Mouse (Mus musculus) forebrain, embryonic 12.5 days (tissue): ENCODE measurements at regions not wholly inside any gene's neighbourhood (a gene's known extent, or its start where the extent isn't known, plus 50 kb on each side); places are given as distances from the start of the nearest gene placed in this dataset.
"Not testable (repeated sequence)": the region's sequence is repeated elsewhere in the genome, so short reads cannot be mapped to it uniquely, and the experiment has no call there.

ENCODE experiments used
- ATAC-seq: fragments of 200-750 bp; cut with Nextera tagmentation; 2 replicates; pipeline ENCODE4 v1.8.0; 2017; ENCODE audit warnings: moderate TSS enrichment; ENCODE audit not compliant: low FRiP score
- H3K27ac ChIP-seq: fragments of 300-500 bp; sonication (generic); 2 replicates; pipeline ENCODE4 v1.5.1; 2016; ENCODE audit warnings: mild to moderate bottlenecking
- H3K27me3 ChIP-seq: fragments of 300-500 bp; sonication (generic); 2 replicates; pipeline ENCODE4 v1.6.1; 2016; ENCODE audit warnings: mild to moderate bottlenecking
- H3K36me3 ChIP-seq: fragments of 300-500 bp; sonication (generic); replicated peaks from 2 replicates; pipeline ENCODE4 v1.6.1; 2016; ENCODE audit warnings: mild to moderate bottlenecking
- H3K4me1 ChIP-seq: fragments of 300-500 bp; sonication (generic); 2 replicates; pipeline ENCODE4 v1.6.1; 2016
- H3K4me2 ChIP-seq: fragments of 300-500 bp; sonication (generic); 2 replicates; pipeline ENCODE4 v1.6.1; 2016; ENCODE audit warnings: mild to moderate bottlenecking, moderate library complexity
- H3K4me3 ChIP-seq: fragments of 300-500 bp; sonication (generic); replicated peaks from 2 replicates; pipeline ENCODE4 v1.5.1; 2016; ENCODE audit warnings: mild to moderate bottlenecking
- H3K9ac ChIP-seq: fragments of 300-500 bp; sonication (generic); 2 replicates; pipeline ENCODE4 v1.6.1; 2016; ENCODE audit warnings: mild to moderate bottlenecking
- H3K9me3 ChIP-seq: fragments of 300-500 bp; sonication (generic); 2 replicates; pipeline ENCODE4 v1.6.1; 2016
- WGBS: fragments of 180-500 bp; shearing (Covaris S2); methylation state at CpG from one replicate; pipeline ENCODE4 v1.1.7; 2016; 5-methylcytosine and 5-hydroxymethylcytosine counted together

DNA sequence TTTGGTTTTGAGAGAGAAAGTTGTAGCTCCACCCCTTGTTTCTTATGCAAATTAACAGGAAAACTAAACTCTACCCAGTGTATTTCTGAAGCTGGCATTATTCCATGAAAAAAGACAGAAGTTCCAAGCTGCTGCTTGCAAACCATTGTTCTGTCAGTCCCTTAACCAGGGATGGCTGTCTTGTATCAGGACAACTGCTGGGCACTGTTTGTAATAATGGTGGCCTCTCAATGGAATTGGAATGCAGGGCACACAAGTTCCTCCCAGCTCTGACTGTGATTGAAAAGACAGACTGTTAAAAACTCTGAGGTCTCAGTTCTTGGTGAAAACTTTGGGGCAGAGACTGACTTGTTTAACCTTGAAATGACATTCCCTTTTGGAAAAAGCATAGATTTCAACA is 516.0 kb upstream of the Fam241a start:
- Histone ChIP-seq H3K27ac (no peak overlapping the region), H3K4me2 (no peak overlapping the region), H3K9me3 (no peaks in the 10 kb centered on the region), H3K27me3 (no peaks in the 10 kb centered on the region), H3K36me3 (no peaks in the 10 kb centered on the region), H3K9ac (no peak overlapping the region), H3K4me1 (0 out of 2 replicates have a peak, but pooled peaks cover 3% of the 10 kb centered on the region), H3K4me3 (no peak overlapping the region)
- ATAC-seq = 0 out of 2 replicates have a peak, but pooled peaks have one; percentile 41

DNA sequence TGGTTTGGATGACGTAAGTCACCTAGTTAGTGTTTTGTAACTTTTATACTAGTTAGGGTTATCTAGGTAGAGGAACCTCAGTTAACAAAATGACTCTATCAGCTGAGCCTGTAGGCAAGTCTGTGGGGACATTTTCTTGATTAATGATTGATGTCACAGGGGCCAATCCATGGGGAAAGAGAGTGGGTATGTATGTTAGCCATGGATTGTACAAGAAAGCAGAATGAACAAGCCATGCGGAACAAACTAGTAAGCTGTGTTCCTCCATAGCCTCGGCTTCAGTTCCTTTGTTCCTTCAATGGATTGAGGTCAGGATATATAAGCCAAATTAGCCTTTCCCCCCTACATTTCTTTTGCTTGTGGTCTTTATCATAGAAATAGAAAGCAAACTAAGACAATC is 498.7 kb upstream of the Fam241a start:
- ATAC-seq = no peak

DNA sequence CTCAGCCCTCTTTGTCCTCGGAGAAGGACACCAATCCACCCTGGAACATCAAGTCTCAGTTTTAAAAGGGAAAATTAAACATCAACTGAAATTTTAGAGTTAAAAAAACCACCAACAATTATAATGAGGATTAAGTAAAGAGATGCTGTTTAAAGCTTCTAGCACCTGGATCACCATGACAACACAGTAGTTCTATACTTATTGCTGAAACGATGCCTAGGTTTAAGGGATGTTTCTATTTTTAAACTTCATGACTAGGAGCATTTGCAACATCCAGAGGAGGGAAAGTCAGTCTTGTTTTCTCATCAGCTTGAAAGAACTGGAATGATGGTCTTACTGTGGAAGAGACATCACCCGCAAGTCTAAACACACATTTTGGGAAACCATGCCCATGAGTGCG is 484.5 kb upstream of the Fam241a start:
- ATAC-seq = no peak
- no peak overlapping the region for H3K27ac ChIP-seq
- no peak overlapping the region for H3K9ac ChIP-seq
- H3K4me2 ChIP-seq = no peak overlapping the region
- no peaks in the 10 kb centered on the region for H3K27me3 ChIP-seq
- WGBS = 88% methylated on average over 4 of the region's 4 CpGs
- H3K4me3 ChIP-seq = no peak overlapping the region
- no peaks in the 10 kb centered on the region for H3K4me1 ChIP-seq
- H3K36me3 ChIP-seq = no peaks in the 10 kb centered on the region
- H3K9me3 ChIP-seq = no peaks in the 10 kb centered on the region

More for the DNA sequence above, 498.7 kb upstream of the Fam241a start:
- WGBS = 84% methylated on average over 3 of the region's 3 CpGs
- Histone ChIP-seq H3K4me3 (no peak overlapping the region), H3K4me2 (no peak overlapping the region), H3K27ac (no peak overlapping the region), H3K27me3 (no peaks in the 10 kb centered on the region), H3K9ac (no peak overlapping the region), H3K9me3 (no peaks in the 10 kb centered on the region), H3K36me3 (no peaks in the 10 kb centered on the region), H3K4me1 (no peaks in the 10 kb centered on the region)

DNA sequence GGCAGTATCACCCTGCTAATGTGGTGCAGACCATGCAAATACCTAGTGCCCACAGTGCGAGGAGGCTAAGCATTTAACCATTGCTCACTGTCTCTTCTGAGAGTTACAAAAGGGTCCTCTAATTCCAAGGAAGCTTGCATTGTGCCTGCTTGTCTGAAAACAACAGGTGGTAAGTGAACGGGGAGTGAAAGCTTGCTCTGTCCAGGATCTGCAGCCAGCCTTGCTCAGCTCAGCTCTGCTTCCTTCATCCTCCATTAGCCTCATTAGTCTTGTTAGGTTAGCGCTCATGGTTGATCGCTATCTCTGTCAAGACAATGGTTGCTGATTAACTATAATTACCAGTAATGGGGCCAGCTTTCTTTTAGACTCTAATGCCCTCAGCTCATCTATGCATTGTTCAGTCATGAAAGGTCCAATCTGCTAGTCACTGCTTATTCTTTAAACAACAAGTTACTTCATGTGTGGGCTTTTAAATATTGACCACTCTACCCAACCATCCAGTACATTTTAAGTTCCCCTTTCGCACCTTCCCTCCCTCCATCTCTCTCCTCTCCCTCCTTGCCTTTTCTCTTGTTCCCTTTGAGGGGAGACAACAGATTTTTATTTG is 473.5 kb upstream of the Fam241a start:
- H3K27me3 ChIP-seq = no peaks in the 10 kb centered on the region
- H3K9me3 ChIP-seq = no peaks in the 10 kb centered on the region
- no peaks in the 10 kb centered on the region for H3K36me3 ChIP-seq
- no peak overlapping the region for H3K4me2 ChIP-seq
- no peak overlapping the region for H3K27ac ChIP-seq
- ATAC-seq = 0 out of 2 replicates have a peak, but pooled peaks have one; percentile 30
- no peak overlapping the region for H3K9ac ChIP-seq
- 7% methylated on average over 5 of the region's 5 CpGs for WGBS
- H3K4me3 ChIP-seq = no peak overlapping the region
- H3K4me1 ChIP-seq = peaks cover 6% of the 10 kb centered on the region

DNA sequence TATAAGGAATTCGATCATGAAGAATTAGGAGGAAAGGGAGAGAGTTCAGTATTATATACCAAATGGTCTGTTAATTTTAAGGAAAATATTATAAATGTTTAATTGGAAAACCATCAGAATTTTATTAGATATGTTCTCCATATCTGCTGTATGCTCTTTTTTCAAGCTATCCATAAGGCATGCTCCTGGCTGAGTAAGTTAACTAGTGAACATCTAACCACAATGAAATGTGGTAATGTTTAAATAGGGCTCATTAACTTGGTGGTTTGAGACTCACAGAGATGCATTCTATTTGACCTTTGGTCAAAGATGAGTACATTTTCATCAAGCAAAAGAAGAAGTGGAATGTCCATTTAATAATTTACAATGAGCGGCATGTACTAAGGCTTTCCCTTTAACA is 466.2 kb upstream of the Fam241a start:
- ATAC-seq = no peak
- H3K36me3 ChIP-seq = no peaks in the 10 kb centered on the region
- H3K9me3 ChIP-seq = no peaks in the 10 kb centered on the region
- no peak overlapping the region for H3K9ac ChIP-seq
- H3K4me3 ChIP-seq = no peak overlapping the region
- H3K27ac ChIP-seq = no peak overlapping the region
- 100% methylated on average over 2 of the region's 2 CpGs for WGBS
- H3K4me1 ChIP-seq = no peaks in the 10 kb centered on the region
- no peak overlapping the region for H3K4me2 ChIP-seq
- H3K27me3 ChIP-seq = no peaks in the 10 kb centered on the region

DNA sequence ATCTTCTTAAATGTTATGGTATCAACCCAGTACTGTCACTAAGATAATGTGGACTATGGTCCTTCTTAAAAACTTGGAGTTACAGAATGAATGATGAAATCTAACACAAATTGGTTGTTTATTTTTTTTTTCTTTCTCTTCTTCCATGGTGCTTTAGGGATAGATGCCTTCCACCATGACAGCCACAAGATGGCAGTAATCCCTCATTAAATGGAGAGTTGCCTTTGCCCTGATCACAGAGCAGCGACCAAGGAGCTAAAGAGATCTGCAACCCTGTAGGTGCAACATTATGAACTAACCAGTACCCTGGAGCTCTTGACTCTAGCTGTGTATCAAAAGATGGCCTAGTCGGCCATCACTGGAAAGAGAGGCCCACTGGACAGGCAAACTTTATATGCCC is 453.0 kb upstream of the Fam241a start:
- WGBS = 8% methylated on average over 2 of the region's 2 CpGs
- not testable (repeated sequence) for H3K27me3 ChIP-seq, H3K9ac ChIP-seq, H3K4me1 ChIP-seq, H3K4me2 ChIP-seq, H3K27ac ChIP-seq, H3K4me3 ChIP-seq, H3K36me3 ChIP-seq, H3K9me3 ChIP-seq
- peak; percentile 83 for ATAC-seq

DNA sequence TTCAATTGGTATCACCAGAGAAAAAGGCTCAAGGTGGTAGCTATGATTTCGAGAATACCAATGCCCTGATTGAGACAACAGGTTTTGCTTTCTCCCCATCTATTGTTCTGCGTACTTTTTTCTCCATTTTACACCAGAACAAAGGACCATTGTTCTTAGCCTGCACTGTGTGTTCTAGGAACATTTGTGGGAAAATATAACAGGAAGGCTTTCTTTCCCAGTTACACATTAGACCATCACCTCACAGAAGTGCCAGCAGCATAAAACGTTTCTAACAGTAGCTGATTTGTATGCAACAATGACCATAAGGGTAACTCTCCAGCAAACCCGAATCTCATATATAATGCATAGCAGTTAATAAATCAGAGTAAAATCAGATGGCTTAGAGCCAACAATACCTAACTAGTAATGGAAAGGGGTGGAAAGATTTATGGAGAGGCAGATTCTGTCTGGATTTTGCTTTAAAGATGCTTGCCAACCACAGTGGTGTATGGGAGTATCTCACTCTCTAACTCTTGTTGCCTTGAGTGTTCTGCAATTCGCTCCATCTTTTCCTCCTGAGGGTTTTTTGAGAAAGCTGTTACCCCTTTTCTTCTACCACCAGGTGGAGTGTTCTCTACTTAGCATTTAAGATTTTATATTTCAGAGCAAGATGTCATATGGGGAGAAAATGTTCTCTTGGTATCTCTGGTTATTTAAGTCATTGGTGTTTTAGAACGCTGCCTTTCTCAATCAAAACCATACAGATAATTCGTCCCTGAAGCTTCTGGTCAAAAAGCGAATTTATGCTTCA is 451.9 kb upstream of the Fam241a start:
- WGBS = 62% methylated on average over 8 of the region's 8 CpGs
- Histone ChIP-seq H3K9ac (no peak overlapping the region), H3K9me3 (no peaks in the 10 kb centered on the region), H3K4me3 (no peak overlapping the region), H3K36me3 (no peaks in the 10 kb centered on the region), H3K27ac (no peak overlapping the region), H3K27me3 (peaks cover 7% of the 10 kb centered on the region; the same call in 1 of the 2 replicates), H3K4me2 (no peak overlapping the region), H3K4me1 (no peaks in the 10 kb centered on the region)
- no peak for ATAC-seq

DNA sequence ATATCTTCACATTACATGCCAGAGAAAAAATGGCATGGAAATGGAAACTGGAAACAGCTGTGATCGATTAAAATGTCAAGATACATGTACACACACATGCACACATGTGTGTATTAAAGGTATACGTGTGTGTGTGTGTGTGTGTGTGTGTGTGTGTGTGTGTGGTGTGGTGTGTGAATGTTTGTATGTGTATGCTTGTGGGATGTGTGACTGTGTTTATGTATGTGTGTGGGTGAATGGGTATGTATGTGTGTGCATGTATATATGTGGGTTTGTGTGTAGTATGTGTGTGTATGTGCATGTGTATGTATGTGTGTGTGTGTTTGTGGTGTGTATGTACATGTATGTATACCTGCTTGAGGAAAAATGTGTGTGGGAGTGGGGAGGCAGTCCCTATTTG is 441.4 kb upstream of the Fam241a start:
- ATAC-seq = peak; percentile 59
- no peak overlapping the region for H3K27ac ChIP-seq
- no peaks in the 10 kb centered on the region for H3K4me1 ChIP-seq
- H3K4me3 ChIP-seq = no peak overlapping the region
- no peak overlapping the region for H3K4me2 ChIP-seq
- WGBS = 75% methylated on average over 2 of the region's 2 CpGs
- no peaks in the 10 kb centered on the region for H3K9me3 ChIP-seq
- H3K27me3 ChIP-seq = no peaks in the 10 kb centered on the region
- no peaks in the 10 kb centered on the region for H3K36me3 ChIP-seq
- no peak overlapping the region for H3K9ac ChIP-seq

DNA sequence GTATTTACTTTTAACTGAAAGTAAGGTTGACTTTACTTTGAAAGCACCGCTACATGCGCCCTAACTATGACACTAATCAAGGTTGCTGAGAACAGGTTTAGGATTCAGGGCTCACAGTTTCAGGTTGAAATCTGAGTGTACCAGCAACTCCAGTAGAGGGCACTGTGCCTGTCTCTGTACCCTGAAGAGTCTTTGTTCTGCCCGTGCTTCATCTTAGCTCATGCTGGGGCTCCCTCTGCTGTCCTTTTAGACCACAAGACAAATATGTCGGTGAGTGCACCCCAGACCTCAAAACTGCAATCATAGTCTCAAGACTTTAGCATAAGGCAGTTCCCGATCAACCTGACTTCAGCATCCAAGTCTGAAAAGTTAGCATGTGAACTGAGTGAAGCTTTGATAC is 440.9 kb upstream of the Fam241a start:
- no peaks in the 10 kb centered on the region for H3K27me3 ChIP-seq
- H3K27ac ChIP-seq = no peak overlapping the region
- H3K36me3 ChIP-seq = no peaks in the 10 kb centered on the region
- ATAC-seq = peak; percentile 90
- no peak overlapping the region for H3K4me2 ChIP-seq
- no peaks in the 10 kb centered on the region for H3K9me3 ChIP-seq
- 30% methylated on average over 5 of the region's 5 CpGs for WGBS
- no peak overlapping the region for H3K9ac ChIP-seq
- H3K4me3 ChIP-seq = no peak overlapping the region
- no peaks in the 10 kb centered on the region for H3K4me1 ChIP-seq

DNA sequence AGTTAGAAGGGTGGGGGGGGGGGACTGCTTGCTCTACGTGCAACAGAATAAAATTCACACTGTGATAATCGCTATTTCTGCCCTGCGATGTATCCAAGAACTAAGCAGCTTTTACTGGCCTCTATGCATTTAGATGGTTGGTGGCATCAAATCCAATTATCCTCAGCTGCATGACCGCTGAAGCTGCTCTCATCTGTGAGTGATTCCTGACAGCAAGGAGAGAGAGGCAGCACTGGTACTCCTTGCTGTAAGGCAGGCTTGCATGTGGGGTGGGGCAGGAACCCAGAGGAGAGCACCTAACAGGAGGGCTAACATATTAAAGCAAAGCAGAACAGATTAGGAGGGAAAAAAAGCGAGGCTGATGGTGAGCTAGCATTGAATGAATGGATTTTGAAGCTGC is 431.6 kb upstream of the Fam241a start:
- Histone ChIP-seq H3K4me1 (peaks cover 8% of the 10 kb centered on the region; the same call in 1 of the 2 replicates), H3K27ac (no peak overlapping the region), H3K9ac (no peak overlapping the region), H3K27me3 (no peaks in the 10 kb centered on the region), H3K9me3 (no peaks in the 10 kb centered on the region), H3K4me2 (no peak overlapping the region), H3K36me3 (no peaks in the 10 kb centered on the region), H3K4me3 (no peak overlapping the region)
- WGBS = 45% methylated on average over 5 of the region's 5 CpGs
- no peak for ATAC-seq

DNA sequence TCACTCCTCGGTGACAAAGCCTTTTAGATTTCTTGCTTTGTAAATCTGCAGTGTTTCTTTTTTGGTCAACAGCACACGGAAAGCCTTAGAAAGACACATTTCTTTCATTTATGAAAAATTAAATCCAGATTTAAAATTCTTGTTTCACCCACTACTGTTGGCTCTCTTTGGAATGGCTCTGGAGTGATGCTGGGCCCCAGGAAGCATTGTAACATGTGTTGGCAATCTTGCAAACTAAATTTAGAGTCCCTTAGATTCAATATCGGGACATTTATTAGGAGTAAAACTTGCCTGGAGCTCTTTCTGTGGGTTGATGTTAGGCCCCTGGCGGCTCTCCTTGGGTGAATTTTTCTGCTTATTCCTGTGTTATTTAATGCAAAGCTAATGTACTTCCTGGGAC is 405.2 kb upstream of the Fam241a start:
- Histone ChIP-seq H3K4me2 (no peak overlapping the region), H3K27ac (no peak overlapping the region), H3K9ac (no peak overlapping the region), H3K4me3 (no peak overlapping the region), H3K36me3 (no peaks in the 10 kb centered on the region), H3K27me3 (no peaks in the 10 kb centered on the region), H3K4me1 (no peaks in the 10 kb centered on the region), H3K9me3 (no peaks in the 10 kb centered on the region)
- WGBS = 85% methylated on average over 4 of the region's 4 CpGs
- no peak for ATAC-seq

DNA sequence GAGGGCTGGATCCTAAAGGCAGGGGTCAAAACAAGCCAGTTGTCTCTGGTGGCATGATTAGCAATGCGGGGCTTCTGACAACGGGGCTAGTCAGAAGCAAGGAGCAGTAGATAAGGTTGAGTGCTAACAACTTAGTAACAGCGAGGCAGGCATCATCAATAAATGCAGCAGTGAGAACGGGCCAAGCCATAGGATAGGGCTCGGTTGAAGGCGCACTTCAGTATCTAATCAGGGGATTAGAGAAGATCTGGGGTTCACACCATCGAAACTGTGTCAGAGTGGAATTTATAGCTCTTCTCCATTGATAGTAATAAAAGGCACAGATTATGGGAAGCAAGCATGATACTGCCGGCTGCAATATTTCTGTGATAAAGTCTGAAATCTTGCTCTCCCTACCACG is 402.0 kb upstream of the Fam241a start:
- Histone ChIP-seq H3K27ac (no peak overlapping the region), H3K9ac (no peak overlapping the region), H3K36me3 (no peaks in the 10 kb centered on the region), H3K27me3 (no peaks in the 10 kb centered on the region), H3K4me3 (no peak overlapping the region), H3K4me2 (no peak overlapping the region), H3K4me1 (no peaks in the 10 kb centered on the region), H3K9me3 (no peaks in the 10 kb centered on the region)
- ATAC-seq = no peak
- 83% methylated on average over 9 of the region's 9 CpGs for WGBS

DNA sequence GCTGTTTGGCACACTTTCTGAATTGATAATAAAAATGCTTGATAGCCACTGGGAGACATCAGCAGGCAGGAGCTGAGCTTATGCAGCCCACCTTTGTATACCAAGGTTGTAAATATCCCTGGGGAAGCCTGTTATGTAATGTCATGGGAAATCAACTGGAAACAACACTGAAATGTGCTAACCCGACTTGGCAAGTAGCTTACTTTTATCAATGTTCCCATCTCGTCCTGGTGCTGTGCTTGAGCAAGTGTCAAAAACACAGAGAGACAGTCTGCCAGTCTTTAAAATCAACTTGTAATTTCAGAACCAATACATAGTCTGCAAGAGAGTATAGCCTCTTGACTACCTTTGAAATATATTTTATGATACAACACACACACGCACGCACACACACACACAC is 391.7 kb upstream of the Fam241a start:
- H3K36me3 ChIP-seq = no peaks in the 10 kb centered on the region
- H3K4me2 ChIP-seq = no peak overlapping the region
- H3K4me3 ChIP-seq = no peak overlapping the region
- WGBS = 74% methylated on average over 4 of the region's 4 CpGs
- H3K9me3 ChIP-seq = no peaks in the 10 kb centered on the region
- no peak overlapping the region for H3K27ac ChIP-seq
- H3K9ac ChIP-seq = no peak overlapping the region
- H3K27me3 ChIP-seq = no peaks in the 10 kb centered on the region
- no peaks in the 10 kb centered on the region for H3K4me1 ChIP-seq
- no peak for ATAC-seq
